Mouse (Mus musculus): ENCODE measurements at regions not wholly inside any gene's neighbourhood (a gene's known extent, or its start where the extent isn't known, plus 50 kb on each side); places are given as distances from the start of the nearest gene placed in this dataset.

- Histone ChIP-seq H3K4me3 (ENCODE audit: control insufficient read depth in 1 of 2, insufficient read depth in 1 of 2, low read depth in 1 of 2, low read length in 2 of 2) (no peak overlapping the region), H3K27ac (replicated peaks in 1 of 2; ENCODE audit: control insufficient read depth in 1 of 2, insufficient read depth in 1 of 2, low read depth in 2 of 2, low read length in 2 of 2) (no peak overlapping the region), H3K9me3 (ENCODE audit: control insufficient read depth, low read length) (no peaks in the 10 kb centered on the region), H3K4me2 (ENCODE audit: low read length) (no peak overlapping the region), H3K9ac (ENCODE audit: low read length) (no peak overlapping the region), H3K4me1 (ENCODE audit: control insufficient read depth in 2 of 2, insufficient read depth in 2 of 2, low read length in 2 of 2) (no peaks in the 10 kb centered on the region), H3K27me3 (ENCODE audit: control insufficient read depth, insufficient read depth, low read length) (no peaks in the 10 kb centered on the region), H3K36me3 (ENCODE audit: control insufficient read depth, insufficient read depth, low read length) (no peaks in the 10 kb centered on the region)
- 93% methylated on average over 5 of the region's 5 CpGs for WGBS
- no peak for ATAC-seq (ENCODE audit: insufficient number of reproducible peaks, insufficient read depth, low FRiP score, low read depth)
Observed at GRCm38 (mm10) chr9:74449981-74450380, 339.8 kb downstream of the Wdr72 start.

GRCm38 (mm10) chr9:74461084-74461483 is 350.9 kb downstream of the Wdr72 start:
- H3K36me3 ChIP-seq (ENCODE audit: control insufficient read depth, insufficient read depth, low read length) = no peaks in the 10 kb centered on the region
- H3K4me3 ChIP-seq (ENCODE audit: control insufficient read depth in 1 of 2, insufficient read depth in 1 of 2, low read depth in 1 of 2, low read length in 2 of 2) = no peak overlapping the region
- no peaks in the 10 kb centered on the region for H3K27me3 ChIP-seq (ENCODE audit: control insufficient read depth, insufficient read depth, low read length)
- H3K4me2 ChIP-seq (ENCODE audit: low read length) = no peak overlapping the region
- no peak overlapping the region for H3K27ac ChIP-seq (replicated peaks in 1 of 2; ENCODE audit: control insufficient read depth in 1 of 2, insufficient read depth in 1 of 2, low read depth in 2 of 2, low read length in 2 of 2)
- H3K9ac ChIP-seq (ENCODE audit: low read length) = no peak overlapping the region
- no peaks in the 10 kb centered on the region for H3K9me3 ChIP-seq (ENCODE audit: control insufficient read depth, low read length)
- H3K4me1 ChIP-seq (ENCODE audit: control insufficient read depth in 2 of 2, insufficient read depth in 2 of 2, low read length in 2 of 2) = no peaks in the 10 kb centered on the region
- no peak for ATAC-seq (ENCODE audit: insufficient number of reproducible peaks, insufficient read depth, low FRiP score, low read depth)
- WGBS = 47% methylated on average over 2 of the region's 2 CpGs

- H3K9me3 ChIP-seq (ENCODE audit: control insufficient read depth, low read length) = no peaks in the 10 kb centered on the region
- peaks cover 0 to 3% of the 10 kb centered on the region in 2 experiments; a peak in 1 of 4 replicates for H3K4me1 ChIP-seq (ENCODE audit: control insufficient read depth in 2 of 2, insufficient read depth in 2 of 2, low read length in 2 of 2)
- no peak overlapping the region for H3K4me2 ChIP-seq (ENCODE audit: low read length)
- H3K9ac ChIP-seq (ENCODE audit: low read length) = no peak overlapping the region
- no peak overlapping the region for H3K27ac ChIP-seq (replicated peaks in 1 of 2; ENCODE audit: control insufficient read depth in 1 of 2, insufficient read depth in 1 of 2, low read depth in 2 of 2, low read length in 2 of 2)
- no peak for ATAC-seq (ENCODE audit: insufficient number of reproducible peaks, insufficient read depth, low FRiP score, low read depth)
- no peak overlapping the region for H3K4me3 ChIP-seq (ENCODE audit: control insufficient read depth in 1 of 2, insufficient read depth in 1 of 2, low read depth in 1 of 2, low read length in 2 of 2)
- H3K36me3 ChIP-seq (ENCODE audit: control insufficient read depth, insufficient read depth, low read length) = no peaks in the 10 kb centered on the region
- 25% methylated on average over 2 of the region's 2 CpGs for WGBS
- no peaks in the 10 kb centered on the region for H3K27me3 ChIP-seq (ENCODE audit: control insufficient read depth, insufficient read depth, low read length)
Observed at GRCm38 (mm10) chr9:74476830-74477229, 366.7 kb downstream of the Wdr72 start.

GRCm38 (mm10) chr9:74479273-74479672 is 369.1 kb downstream of the Wdr72 start:
- H3K9ac ChIP-seq (ENCODE audit: low read length) = no peak overlapping the region
- H3K4me3 ChIP-seq (ENCODE audit: control insufficient read depth in 1 of 2, insufficient read depth in 1 of 2, low read depth in 1 of 2, low read length in 2 of 2) = no peak overlapping the region
- no peak overlapping the region for H3K27ac ChIP-seq (replicated peaks in 1 of 2; ENCODE audit: control insufficient read depth in 1 of 2, insufficient read depth in 1 of 2, low read depth in 2 of 2, low read length in 2 of 2)
- WGBS = 74% methylated on average over 8 of the region's 8 CpGs
- no peak overlapping the region for H3K4me2 ChIP-seq (ENCODE audit: low read length)
- H3K27me3 ChIP-seq (ENCODE audit: control insufficient read depth, insufficient read depth, low read length) = no peaks in the 10 kb centered on the region
- no peak for ATAC-seq (ENCODE audit: insufficient number of reproducible peaks, insufficient read depth, low FRiP score, low read depth)
- peaks cover 0 to 3% of the 10 kb centered on the region in 2 experiments; a peak in 1 of 4 replicates for H3K4me1 ChIP-seq (ENCODE audit: control insufficient read depth in 2 of 2, insufficient read depth in 2 of 2, low read length in 2 of 2)
- H3K36me3 ChIP-seq (ENCODE audit: control insufficient read depth, insufficient read depth, low read length) = no peaks in the 10 kb centered on the region
- no peaks in the 10 kb centered on the region for H3K9me3 ChIP-seq (ENCODE audit: control insufficient read depth, low read length)

- WGBS = 61% methylated on average over 2 of the region's 2 CpGs
Observed at GRCm38 (mm10) chr9:74513887-74514286, 347.8 kb upstream of the Onecut1 start.

GRCm38 (mm10) chr9:74528550-74528949 is 333.2 kb upstream of the Onecut1 start:
- 86% methylated on average over 3 of the region's 3 CpGs for WGBS
- Histone ChIP-seq H3K4me3 (ENCODE audit: control insufficient read depth in 1 of 2, insufficient read depth in 1 of 2, low read depth in 1 of 2, low read length in 2 of 2) (no peak overlapping the region), H3K9me3 (ENCODE audit: control insufficient read depth, low read length) (no peaks in the 10 kb centered on the region), H3K4me1 (ENCODE audit: control insufficient read depth in 2 of 2, insufficient read depth in 2 of 2, low read length in 2 of 2) (no peaks in the 10 kb centered on the region), H3K9ac (ENCODE audit: low read length) (no peak overlapping the region), H3K36me3 (ENCODE audit: control insufficient read depth, insufficient read depth, low read length) (no peaks in the 10 kb centered on the region), H3K27ac (replicated peaks in 1 of 2; ENCODE audit: control insufficient read depth in 1 of 2, insufficient read depth in 1 of 2, low read depth in 2 of 2, low read length in 2 of 2) (no peak overlapping the region), H3K27me3 (ENCODE audit: control insufficient read depth, insufficient read depth, low read length) (no peaks in the 10 kb centered on the region), H3K4me2 (ENCODE audit: low read length) (no peak overlapping the region)
- ATAC-seq (ENCODE audit: insufficient number of reproducible peaks, insufficient read depth, low FRiP score, low read depth) = no peak

More at GRCm38 (mm10) chr9:74513887-74514286, 347.8 kb upstream of the Onecut1 start:
- no peaks in the 10 kb centered on the region for H3K9me3 ChIP-seq (ENCODE audit: control insufficient read depth, low read length)
- no peaks in the 10 kb centered on the region for H3K27me3 ChIP-seq (ENCODE audit: control insufficient read depth, insufficient read depth, low read length)
- no peak overlapping the region for H3K27ac ChIP-seq (replicated peaks in 1 of 2; ENCODE audit: control insufficient read depth in 1 of 2, insufficient read depth in 1 of 2, low read depth in 2 of 2, low read length in 2 of 2)
- no peak overlapping the region for H3K4me3 ChIP-seq (ENCODE audit: control insufficient read depth in 1 of 2, insufficient read depth in 1 of 2, low read depth in 1 of 2, low read length in 2 of 2)
- ATAC-seq (ENCODE audit: insufficient number of reproducible peaks, insufficient read depth, low FRiP score, low read depth) = no peak
- H3K9ac ChIP-seq (ENCODE audit: low read length) = no peak overlapping the region
- no peaks in the 10 kb centered on the region for H3K4me1 ChIP-seq (ENCODE audit: control insufficient read depth in 2 of 2, insufficient read depth in 2 of 2, low read length in 2 of 2)
- H3K36me3 ChIP-seq (ENCODE audit: control insufficient read depth, insufficient read depth, low read length) = no peaks in the 10 kb centered on the region
- H3K4me2 ChIP-seq (ENCODE audit: low read length) = no peak overlapping the region

GRCm38 (mm10) chr9:74530317-74530716 is 331.4 kb upstream of the Onecut1 start:
- Histone ChIP-seq H3K9ac (ENCODE audit: low read length) (no peak overlapping the region), H3K36me3 (ENCODE audit: control insufficient read depth, insufficient read depth, low read length) (no peaks in the 10 kb centered on the region), H3K9me3 (ENCODE audit: control insufficient read depth, low read length) (no peaks in the 10 kb centered on the region), H3K27ac (replicated peaks in 1 of 2; ENCODE audit: control insufficient read depth in 1 of 2, insufficient read depth in 1 of 2, low read depth in 2 of 2, low read length in 2 of 2) (no peak overlapping the region), H3K4me2 (ENCODE audit: low read length) (no peak overlapping the region), H3K27me3 (ENCODE audit: control insufficient read depth, insufficient read depth, low read length) (no peaks in the 10 kb centered on the region), H3K4me3 (ENCODE audit: control insufficient read depth in 1 of 2, insufficient read depth in 1 of 2, low read depth in 1 of 2, low read length in 2 of 2) (no peak overlapping the region), H3K4me1 (ENCODE audit: control insufficient read depth in 2 of 2, insufficient read depth in 2 of 2, low read length in 2 of 2) (no peaks in the 10 kb centered on the region)
- ATAC-seq (ENCODE audit: insufficient number of reproducible peaks, insufficient read depth, low FRiP score, low read depth) = no peak
- WGBS = 14% methylated on average over 10 of the region's 10 CpGs

GRCm38 (mm10) chr9:74530748-74531147 is 331.0 kb upstream of the Onecut1 start:
- H3K9me3 ChIP-seq (ENCODE audit: control insufficient read depth, low read length) = no peaks in the 10 kb centered on the region
- WGBS = 57% methylated on average over 9 of the region's 9 CpGs
- no peak for ATAC-seq (ENCODE audit: insufficient number of reproducible peaks, insufficient read depth, low FRiP score, low read depth)
- no peak overlapping the region for H3K4me3 ChIP-seq (ENCODE audit: control insufficient read depth in 1 of 2, insufficient read depth in 1 of 2, low read depth in 1 of 2, low read length in 2 of 2)
- H3K4me2 ChIP-seq (ENCODE audit: low read length) = no peak overlapping the region
- H3K27ac ChIP-seq (replicated peaks in 1 of 2; ENCODE audit: control insufficient read depth in 1 of 2, insufficient read depth in 1 of 2, low read depth in 2 of 2, low read length in 2 of 2) = no peak overlapping the region
- no peaks in the 10 kb centered on the region for H3K4me1 ChIP-seq (ENCODE audit: control insufficient read depth in 2 of 2, insufficient read depth in 2 of 2, low read length in 2 of 2)
- H3K9ac ChIP-seq (ENCODE audit: low read length) = no peak overlapping the region
- H3K27me3 ChIP-seq (ENCODE audit: control insufficient read depth, insufficient read depth, low read length) = no peaks in the 10 kb centered on the region
- no peaks in the 10 kb centered on the region for H3K36me3 ChIP-seq (ENCODE audit: control insufficient read depth, insufficient read depth, low read length)

Measured in heart, embryonic 14.5 days (tissue).